Mouse (Mus musculus) liver, postnatal 0 days (tissue): ENCODE data around the gene Ahsa1.

Experiments used
- CTCF ChIP-seq: sonication (generic); IDR thresholded peaks from 2 replicates; pipeline ENCODE4 v1.5.1; 2016; ENCODE audit warnings: antibody characterized with exemption, low read depth
- EP300 ChIP-seq: IDR thresholded peaks from 2 replicates; pipeline ENCODE4 v1.6.1; 2016; ENCODE audit warnings: antibody characterized with exemption, low read depth, mild to moderate bottlenecking

- TF ChIP-seq CTCF (no peak), EP300 (no peak)
These were observed 35.8 kb upstream of the Ahsa1 start for GRCm38 (mm10) chr12:87230379-87230895.
